Mouse (Mus musculus) lung, adult 2 months (tissue): ENCODE measurements at regions not wholly inside any gene's neighbourhood (a gene's known extent, or its start where the extent isn't known, plus 50 kb on each side); places are given as distances from the start of the nearest gene placed in this dataset.

ENCODE experiments used
- CTCF ChIP-seq: fragments of 200-500 bp; IDR thresholded peaks from 2 replicates; pipeline ENCODE4 v1.5.1; 2011; ENCODE audit warnings: mild to moderate bottlenecking, low read length, control low read depth; ENCODE audit not compliant: insufficient read depth
- POLR2A ChIP-seq: fragments of 200-500 bp; IDR thresholded peaks from 2 replicates; pipeline ENCODE4 v1.6.1; 2011; ENCODE audit warnings: low read depth, mild to moderate bottlenecking, control low read depth, low read length, borderline replicate concordance; ENCODE audit errors: extremely low read depth

- no peak for TF ChIP-seq CTCF
- TF ChIP-seq POLR2A, result no peak
Observed at GRCm38 (mm10) chr14:105494415-105494814, 236.0 kb downstream of the Ndfip2 start.
